Mouse (Mus musculus) neural tube, embryonic 13.5 days (tissue): ENCODE measurements around the gene Spaca7. TPM values are rescaled to one million over a fixed set of nuclear protein-coding genes. Genes with fewer than 3 reads are reported as not detected.

ENCODE experiments used
- polyA plus RNA-seq: library from polyadenylated mRNA; unstranded; fragments of >200 nt; fragmentation: Nextera tagmentation; extraction: Ambion mirVana; gene quantifications from 2 replicates; pipeline ENCODE4 v1.2.1, GENCODE M21; 2015

The Spaca7 gene
- polyA plus RNA-seq, 1 experiment from 2014 or later, result not detected

Other genes with a start within 250 kb of the Spaca7 start
- gene Sox1, start 177.7 kb upstream of the Spaca7 start, polyA plus RNA-seq, result 0.96 and 1.1 TPM in 2 replicates
- 34.6 and 38.0 TPM in 2 replicates for gene Tubgcp3, start 99.2 kb downstream of the Spaca7 start, polyA plus RNA-seq
- 12.3 TPM in 2 replicates for gene Atp11a, start 184.0 kb downstream of the Spaca7 start, polyA plus RNA-seq